Mouse (Mus musculus) heart, postnatal 25 days (tissue): ENCODE results near the gene Ttyh2. TPM values are rescaled to one million over a fixed set of nuclear protein-coding genes. Genes with fewer than 3 reads are reported as not detected.
"Not testable (repeated sequence)": the region's sequence is repeated elsewhere in the genome, so short reads cannot be mapped to it uniquely, and the experiment has no call there.

Experiments
- DNase-seq: peaks from one replicate; pipeline ENCODE4 v3.0.0; 2022; ENCODE audit warnings: low spot score
- intact Hi-C: fragments of 180-260 bp; cut with DNase I; formaldehyde crosslinking; loops from one replicate; pipeline ENCODE4 v1.15.1; 2025
- total RNA-seq, 2 experiments: library from RNA; stranded (reverse); gene quantifications; 2 replicates each; pipeline ENCODE4 v1.2.3; 2021

Gene Ttyh2
- total RNA-seq, 2 experiments from 2014 or later, result 5.3 to 5.8 TPM

DNA sequence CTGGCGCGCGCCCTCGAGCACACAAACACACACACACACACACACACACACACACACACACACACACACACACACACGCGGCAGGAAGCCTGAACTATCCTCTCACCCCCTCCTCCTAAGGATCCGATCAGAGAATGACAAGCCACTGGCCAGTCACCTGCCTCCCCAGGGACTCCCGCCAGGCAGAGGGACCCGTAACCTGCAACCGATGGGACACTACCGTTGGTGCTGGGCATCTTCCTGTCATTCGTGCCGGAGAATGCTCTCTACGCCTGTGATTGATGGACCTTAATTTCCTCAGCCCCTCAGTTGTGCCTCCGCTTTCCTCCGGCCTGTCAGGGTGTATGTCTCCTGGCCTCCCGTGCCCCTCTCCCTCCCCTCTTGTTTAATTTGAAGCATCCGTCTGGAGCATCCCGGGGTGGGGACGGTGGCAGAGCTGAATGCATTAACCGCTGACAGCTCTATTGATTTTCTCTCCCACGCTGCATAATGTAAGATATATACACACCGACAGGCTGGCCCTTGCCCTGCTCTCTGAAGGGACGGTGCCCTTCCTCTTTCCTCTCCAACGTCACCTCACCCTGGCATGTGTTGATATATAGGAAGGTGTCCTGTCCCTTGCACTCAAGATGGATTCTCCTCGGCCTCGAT is 18.1 kb upstream of the Ttyh2 start:
- intact Hi-C loops, result no loop called here
- DNase-seq, result no peak

DNA sequence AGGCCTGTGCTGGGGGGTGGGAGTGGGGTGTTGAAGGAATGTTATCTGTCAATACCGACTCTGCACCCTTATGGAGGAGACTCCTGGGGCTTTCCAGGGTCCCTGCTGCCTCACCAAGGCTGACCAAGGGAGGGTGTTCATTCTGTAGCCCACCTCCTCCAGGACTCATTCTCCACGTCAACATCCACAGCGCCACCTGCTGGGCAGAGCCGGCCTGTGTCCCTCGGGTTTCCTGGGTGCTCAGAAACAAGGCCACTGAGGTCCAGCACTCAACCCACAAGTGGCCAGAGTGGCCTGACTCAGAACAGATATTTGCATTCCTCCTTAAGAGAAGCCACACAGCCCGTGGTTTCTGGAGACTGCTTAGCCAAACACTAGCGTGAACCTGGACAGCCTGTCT is 17.5 kb upstream of the Ttyh2 start:
- intact Hi-C loops, result no loop called here
- no peak for DNase-seq

DNA sequence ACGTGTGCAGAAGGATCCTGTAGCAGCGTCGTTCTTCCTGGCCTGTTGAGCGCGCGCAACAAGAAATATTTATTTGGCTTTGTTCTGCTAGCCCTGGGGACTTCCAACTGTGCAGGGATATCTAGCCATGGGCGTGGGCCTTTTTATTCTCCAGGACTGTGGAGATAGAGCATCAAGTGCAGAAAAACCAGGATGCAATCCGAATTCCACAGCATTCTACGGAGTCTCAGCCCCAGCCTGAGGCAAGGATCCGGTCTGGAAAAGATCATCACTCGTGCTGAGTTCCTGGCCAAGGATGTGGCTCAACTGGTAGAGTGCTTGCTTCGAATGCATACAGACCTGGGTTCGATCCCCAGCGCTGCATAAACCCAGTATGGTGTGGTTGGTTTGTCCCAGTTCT is 13.1 kb upstream of the Ttyh2 start:
- no peak for DNase-seq
- intact Hi-C loops, result no loop called here

DNA sequence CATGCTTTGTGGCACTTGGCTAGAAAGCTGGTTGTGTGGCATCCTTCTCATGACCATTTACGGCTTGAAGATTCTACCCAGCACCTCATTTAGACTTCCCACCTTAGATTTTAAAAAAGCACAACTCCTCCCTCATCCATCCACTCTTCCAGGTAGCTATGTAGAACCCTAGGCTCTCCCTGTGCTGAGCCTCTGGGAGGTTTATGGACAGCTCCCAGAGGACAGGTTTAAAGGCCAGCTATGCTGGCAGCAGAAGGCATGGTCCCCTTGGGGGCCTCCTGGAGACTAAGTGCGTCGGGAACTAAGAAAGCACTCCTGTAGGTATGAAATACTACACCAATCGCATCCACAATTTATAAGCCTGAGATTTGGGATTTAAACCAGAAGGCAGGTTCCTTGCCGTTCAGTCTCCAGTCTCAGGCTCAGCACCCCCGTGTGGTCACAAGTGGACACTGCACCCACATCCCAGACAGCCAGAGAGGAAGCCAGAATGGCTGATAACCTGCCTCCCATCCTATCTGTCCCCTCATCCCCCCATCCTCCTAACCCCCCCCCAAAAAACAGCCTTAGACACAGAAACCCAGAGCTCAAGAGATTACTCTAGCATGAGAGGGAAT is 12.4 kb upstream of the Ttyh2 start:
- intact Hi-C loops, result no loop called here
- no peak for DNase-seq

DNA sequence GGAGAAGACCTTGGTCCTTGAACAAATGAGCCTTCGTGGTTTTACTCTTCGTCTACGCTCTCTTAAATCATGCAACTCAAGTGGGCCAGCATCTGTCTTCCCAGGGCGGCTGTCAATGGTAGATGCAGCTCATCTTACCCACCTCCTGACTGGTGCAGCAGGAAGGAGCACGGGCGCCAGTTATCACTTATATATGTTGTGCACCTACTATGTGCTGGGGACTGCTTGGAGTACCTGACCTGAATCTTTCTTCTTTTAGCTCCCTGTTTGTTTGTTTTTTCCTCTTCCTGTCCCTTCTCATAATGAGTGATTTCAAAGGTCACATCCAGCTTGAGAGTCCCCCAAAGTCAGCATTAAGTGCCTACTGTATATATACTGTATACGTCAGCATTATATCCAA is 11.1 kb upstream of the Ttyh2 start:
- intact Hi-C loops, result no loop called here

DNA sequence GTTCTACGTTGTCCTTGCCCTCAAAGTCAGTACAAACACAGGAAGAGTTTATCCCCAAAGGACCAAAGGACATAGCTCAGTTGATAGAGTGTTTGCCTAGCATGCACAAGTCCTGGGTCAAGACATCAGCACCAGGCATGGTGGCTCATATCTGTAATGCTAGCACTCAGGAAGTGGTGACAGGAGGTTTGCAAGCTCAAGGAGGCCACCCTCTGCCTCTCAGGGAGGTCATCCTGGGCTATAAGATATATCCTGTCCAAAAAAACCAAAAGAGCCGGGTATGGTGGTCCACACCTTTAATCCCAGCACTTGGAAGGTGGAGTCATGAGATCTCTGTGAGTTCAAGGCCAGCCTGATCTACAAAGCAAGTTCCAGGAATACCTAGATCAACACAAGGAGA is 9.8 kb upstream of the Ttyh2 start:
- DNase-seq, result no peak
- intact Hi-C loops, result no loop called here

More for the DNA sequence above, 11.1 kb upstream of the Ttyh2 start:
- no peak for DNase-seq

DNA sequence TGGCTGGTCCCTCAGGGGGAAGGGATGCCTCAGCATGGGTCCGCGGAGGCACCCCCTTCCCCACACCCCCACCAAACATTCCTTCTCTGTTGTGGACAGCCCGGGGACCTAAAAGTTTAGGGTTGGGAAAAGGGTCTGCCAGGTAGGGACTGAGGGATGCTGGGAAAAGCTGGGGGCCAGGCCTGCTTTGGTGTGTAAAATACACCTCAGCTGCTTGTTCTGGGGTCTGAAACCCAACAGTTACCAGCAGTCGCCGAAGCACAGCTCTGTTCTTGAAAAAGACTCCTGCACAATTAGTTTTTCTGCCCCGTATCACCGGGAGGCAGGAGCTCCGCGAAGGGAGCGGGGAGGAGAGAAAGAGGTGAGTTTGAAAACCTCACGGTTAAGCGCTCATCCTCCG is 8.4 kb upstream of the Ttyh2 start:
- no peak for DNase-seq

DNA sequence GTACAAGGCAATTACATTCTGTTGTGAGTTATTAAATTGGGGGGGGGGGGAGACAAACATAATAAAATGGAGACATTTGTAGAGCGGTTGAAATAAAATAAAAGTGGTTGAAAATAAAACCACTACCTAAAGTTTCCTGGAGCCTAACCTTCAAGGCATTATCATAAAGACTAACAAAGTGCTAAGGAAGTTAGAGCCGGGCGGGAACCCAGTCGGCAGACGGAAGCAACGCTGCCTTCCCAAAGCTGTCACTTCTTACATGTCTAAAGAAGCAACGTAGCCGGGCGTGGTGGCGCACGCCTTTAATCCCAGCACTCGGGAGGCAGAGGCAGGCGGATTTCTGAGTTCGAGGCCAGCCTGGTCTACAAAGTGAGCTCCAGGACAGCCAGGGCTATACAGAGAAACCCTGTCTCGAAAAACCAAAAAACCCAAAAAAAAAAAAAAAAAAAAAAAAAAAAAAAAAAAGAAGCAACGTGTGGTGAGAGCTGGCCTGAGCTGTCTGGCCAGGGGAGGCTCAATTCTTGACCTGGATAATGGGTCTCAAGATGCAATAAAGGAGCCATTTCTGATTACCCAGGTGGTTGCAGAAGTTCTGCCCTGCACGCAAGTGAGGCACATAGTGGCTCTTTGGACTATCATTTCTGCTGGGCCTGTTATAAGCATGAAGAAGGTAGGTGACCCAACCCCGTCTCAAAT is 7.8 kb upstream of the Ttyh2 start:
- DNase-seq, result no peak
- intact Hi-C loops, result no loop called here

More for the DNA sequence above, 8.4 kb upstream of the Ttyh2 start:
- intact Hi-C loops, result no loop called here

DNA sequence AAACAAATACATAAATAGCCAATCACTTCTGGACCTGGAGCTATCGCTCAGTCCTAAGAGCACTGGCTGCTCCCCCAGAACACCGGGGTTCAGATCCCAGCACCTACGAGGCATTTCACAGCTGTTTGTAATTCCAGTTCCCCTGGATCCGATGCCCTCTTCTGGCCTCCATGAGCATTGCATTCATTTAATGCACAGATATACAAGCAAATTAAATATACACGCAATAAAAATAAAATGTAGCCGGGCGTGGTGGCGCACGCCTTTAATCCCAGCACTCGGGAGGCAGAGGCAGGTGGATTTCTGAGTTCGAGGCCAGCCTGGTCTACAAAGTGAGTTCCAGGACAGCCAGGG is 7.3 kb upstream of the Ttyh2 start:
- DNase-seq, result not testable (repeated sequence)

DNA sequence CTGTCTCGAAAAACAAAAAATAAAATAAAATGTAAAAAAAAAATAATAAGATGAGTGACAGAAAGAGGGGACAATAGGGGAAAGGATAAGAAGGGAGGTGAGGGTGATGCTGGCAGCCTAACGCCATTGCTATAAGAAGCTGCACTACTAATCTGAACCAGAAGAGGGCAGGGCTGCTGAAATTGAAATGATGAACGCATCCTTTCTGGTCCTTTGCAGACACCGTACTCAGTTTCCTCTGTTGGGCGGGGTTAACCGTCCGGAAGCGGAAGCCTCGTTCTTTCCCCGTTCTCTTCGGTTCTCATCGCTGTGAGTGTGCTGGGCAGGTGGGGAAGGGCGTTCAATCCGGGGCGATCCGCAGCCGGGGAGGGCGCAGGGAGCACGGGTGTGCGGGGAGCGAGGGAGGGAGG is 6.9 kb upstream of the Ttyh2 start, which contains the start of gene Rpl38:
TSS of gene Rpl38 (plus strand) at position 224 of the 410 bp plus-strand sequence.
- intact Hi-C loops, result no loop called here
- peak; percentile 80 for DNase-seq

More for the DNA sequence above, 7.3 kb upstream of the Ttyh2 start:
- intact Hi-C loops, result not testable (repeated sequence)

DNA sequence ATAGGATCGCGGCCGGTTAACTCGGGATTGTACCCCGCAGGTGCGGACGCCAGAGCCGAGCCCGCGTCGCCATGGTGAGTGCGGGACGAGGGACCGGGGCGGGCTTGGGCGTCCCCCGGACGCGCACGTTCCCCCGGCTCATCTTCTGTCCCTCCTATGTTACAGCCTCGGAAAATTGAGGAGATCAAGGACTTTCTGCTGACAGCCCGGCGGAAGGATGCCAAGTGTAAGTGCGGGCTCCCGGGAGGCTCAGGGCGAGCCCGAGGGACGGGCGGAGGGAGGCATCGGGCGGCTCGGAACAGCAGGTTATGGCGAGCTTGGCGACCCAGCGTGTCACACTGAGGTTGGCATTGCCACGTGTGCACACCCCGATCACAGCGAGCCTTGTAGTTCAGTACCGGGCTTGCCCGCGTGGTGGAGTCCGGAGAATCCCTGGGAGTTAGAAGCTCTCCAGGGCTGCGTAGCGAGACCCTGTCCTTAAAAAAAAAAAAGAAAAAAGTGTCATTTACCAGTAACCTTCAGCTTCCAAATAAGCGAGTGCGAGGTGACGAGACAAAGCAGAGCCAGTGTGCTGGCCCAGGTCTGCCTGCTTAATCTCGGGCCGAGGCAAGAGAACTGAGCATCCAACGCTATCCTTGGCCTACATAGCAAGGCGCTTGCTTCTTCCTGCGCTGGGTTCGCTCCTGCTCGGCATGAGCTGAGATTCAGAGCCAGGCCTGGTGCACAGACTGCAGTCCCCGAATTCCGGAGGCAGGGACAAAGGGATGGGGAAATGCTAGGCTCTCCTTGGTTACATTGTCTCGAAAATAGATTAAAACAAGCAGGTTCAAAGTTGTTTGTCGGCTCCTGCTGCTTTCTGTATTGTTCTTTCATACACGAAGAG is 6.2 kb upstream of the Ttyh2 start:
- DNase-seq, result peak; percentile 39
- intact Hi-C loops, result no loop called here

DNA sequence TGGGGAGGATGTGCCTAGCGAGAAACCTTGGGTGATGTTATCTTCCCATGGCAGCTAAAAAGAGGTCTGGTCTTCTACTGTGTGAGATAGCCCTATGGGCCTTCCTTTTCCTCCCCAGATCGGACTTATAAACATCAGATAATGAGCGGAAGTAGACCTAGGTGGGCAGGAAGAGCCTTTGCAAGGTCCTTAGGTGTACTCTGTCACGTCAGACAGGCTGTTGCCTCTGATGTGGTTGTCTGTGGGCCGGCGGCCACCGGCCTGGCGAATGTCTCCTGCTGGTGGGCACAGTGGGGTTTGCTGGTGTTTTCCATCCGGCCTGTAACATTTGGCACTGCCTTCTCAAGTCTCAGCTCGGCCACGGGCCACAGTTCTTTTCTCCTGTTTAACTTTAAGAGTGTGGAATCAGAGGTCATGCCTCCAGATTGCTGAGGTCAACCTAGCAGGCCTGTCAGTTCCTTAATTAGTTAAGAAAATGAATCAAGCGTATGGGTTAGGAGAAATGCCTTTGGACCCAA is 5.5 kb upstream of the Ttyh2 start:
- DNase-seq, result no peak
- intact Hi-C loops, result loop anchor here (5.0 kb wide), 1 partner anchor 53 kb away; no protein-coding TSS in a partner anchor

DNA sequence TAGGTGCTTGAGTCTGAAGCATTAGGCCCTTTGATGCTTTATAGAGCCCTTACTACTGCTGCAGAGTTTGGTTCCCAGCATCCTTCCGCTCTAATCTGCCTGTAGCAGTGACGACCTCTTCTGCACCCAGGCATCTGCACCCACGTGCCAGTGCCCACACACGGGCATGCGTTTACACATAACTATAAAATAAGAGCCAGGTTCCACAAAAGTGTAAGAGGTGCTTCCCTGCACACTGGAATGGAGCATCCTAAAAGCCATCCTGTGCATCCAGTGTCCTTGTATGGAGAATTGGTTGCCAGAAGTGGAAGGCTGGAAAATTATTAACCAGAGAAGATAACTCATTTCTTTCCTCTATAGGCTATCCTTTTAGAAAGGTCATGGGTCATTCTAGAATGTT is 4.1 kb upstream of the Ttyh2 start:
- intact Hi-C loops, result loop anchor here (5.0 kb wide), 1 partner anchor 51 kb away; no protein-coding TSS in a partner anchor
- DNase-seq, result no peak

DNA sequence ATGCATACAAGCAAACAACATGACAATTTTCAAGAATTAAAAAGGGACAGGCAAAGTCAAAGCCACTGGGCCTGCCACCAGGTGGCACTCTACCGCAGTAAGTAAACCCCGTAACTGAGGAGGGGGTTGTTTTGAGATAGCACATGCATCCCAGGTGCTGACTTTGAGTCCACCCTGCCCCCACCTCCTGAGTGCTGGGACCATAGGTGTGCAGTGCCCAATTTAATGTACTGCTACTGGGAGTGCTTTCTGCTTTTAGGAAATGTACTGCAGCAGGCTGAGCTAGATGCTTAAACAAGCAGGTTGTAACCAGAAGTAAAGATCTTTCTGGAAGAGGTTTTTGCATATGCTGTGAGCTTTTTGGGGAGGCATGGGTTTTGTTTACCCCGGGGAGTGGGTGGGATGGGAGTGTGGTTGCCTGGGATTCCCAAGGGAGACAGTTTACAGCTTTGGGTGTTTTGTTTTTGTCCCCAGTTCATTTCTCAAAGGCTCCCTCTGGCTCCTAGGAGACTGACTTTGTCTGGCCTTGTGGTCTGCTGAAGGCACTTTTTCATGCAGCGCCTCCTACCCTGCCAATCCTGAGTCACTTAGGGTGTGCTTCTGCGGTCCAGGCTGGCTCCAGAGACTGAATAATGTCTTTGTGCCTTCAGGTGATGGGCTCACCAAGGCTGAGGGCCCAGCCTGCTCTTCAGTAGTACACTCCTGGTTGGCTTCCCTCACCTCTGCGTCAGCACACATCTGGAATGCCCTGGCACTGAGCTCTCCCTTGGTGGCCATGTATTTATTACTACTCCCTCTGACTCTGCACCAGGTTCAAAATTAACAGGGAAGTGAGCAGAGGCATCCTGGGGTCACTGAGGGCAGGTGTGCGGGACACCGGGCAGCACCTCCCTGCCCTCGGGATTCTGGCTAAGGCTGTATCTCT is 2.2 kb upstream of the Ttyh2 start:
- no peak for DNase-seq
- intact Hi-C loops, result loop anchor here (5.0 kb wide), 1 partner anchor 49 kb away; no protein-coding TSS in a partner anchor

DNA sequence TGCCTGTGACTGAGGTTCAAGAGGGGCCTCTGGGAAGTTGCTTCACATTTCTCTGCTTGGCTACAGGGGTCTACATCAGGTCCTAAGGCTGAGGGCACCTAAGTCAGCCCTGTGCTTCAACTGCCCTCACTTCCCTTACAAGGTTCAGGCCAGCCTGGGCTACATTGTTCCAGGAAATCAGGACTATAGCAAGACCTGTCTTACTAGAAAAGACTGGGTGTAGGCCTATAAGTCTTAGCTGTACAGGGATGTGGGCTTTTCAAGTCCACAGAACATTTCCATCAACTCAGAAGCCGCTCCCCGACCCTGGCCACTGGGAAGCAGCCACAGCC is 1.5 kb upstream of the Ttyh2 start:
- intact Hi-C loops, result loop anchor here (5.0 kb wide), 1 partner anchor 49 kb away; no protein-coding TSS in a partner anchor
- DNase-seq, result no peak

DNA sequence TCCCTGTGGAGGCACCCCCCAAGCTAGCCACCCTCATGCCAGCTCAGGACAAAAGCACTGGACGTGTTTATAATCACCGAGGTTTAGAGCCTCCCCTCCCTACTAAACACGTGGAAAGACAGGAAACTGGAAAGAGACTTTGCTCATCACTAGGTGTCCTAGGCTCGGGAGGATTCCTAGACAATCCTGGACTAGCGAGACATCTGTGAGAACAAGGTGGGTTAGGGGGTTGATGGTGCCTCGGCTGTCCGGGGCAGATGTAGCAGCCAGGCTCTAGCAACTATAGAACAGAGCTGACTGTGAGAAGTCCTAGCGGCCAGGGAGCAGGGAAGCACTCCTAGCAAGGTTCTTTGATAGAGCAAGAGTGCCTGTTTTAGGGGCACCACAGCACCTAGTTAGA is 1.1 kb upstream of the Ttyh2 start:
- DNase-seq, result no peak
- intact Hi-C loops, result loop anchor here (5.0 kb wide), 1 partner anchor 48 kb away; no protein-coding TSS in a partner anchor

DNA sequence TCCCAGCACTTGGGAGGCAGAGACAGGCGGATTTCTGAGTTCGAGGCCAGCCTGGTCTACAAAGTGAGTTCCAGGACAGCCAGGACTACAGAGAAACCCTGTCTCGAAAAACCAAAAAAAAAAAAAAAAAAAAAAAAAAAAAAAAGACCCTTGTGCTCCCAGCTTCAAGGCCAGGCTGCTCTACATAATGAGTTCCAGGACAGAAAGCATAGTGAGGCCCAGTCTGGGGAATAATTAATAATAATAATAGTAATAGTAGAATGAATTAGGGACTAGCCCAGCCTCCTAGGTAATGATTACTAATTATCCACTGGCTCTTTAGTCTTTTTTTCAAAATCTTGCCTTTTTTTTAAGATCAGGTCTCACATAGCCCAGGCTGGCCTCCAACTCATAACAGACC is 435 bp upstream of the Ttyh2 start:
- not testable (repeated sequence) for DNase-seq
- intact Hi-C loops, result loop anchor here (5.0 kb wide), 1 partner anchor 48 kb away; no protein-coding TSS in a partner anchor

DNA sequence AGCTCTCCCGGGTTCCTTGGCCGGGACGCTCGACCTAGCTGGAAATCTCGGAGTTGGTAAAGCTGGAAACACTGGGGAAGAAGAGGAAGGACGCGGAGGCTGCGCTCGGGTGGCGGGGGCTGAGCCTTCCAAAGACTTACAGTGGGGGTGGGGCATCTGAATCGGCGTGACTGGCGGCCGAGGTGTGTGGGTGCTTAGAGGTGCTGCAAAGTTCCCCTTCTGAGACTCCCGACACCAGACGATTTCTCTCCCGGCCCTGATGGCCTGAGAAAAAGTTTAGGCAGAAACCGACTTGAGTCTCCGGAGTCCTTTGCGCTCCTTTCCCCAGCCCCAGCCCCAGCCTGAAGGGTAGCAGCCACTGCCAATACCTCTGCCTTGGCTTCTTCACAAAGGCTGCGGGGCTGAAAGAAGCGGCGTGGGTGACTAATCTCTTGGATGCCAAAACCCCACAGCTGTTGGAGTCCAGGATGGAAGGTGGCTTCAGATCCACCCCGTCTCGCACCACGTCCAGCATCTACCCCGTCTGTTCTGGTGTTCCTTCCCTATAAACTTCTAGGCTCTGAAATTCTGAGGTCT is 683 bp downstream of the Ttyh2 start:
- no peak for DNase-seq
- intact Hi-C loops, result no loop called here
